ENCODE assay signal across 15 mouse cellular contexts in genomic region chr4:117480611-117481445, GRCm38 (mm10). TPM values are rescaled to one million over a fixed set of nuclear protein-coding genes. Genes with fewer than 3 reads are reported as not detected.
A peak's percentile ranks its signal among the peaks of the same experiment; 100 is the strongest.
DNase-seq lines count a peak whose midpoint lies in the region; ATAC-seq lines count a peak whose summit lies in the region.
"Had no signal": no experiment of that assay in that cellular context is flagged by ENCODE, and none has a peak within 500 bp of the region (broad histone marks: within the 10 kb centered on the region; RNA-seq: fewer than 3 reads in every experiment).

No protein-coding gene starts in this region.

- no peaks in the 10 kb centered on the region for H3K9me3 ChIP-seq in hindbrain, embryonic 11.5 days (ENCODE audit: control insufficient read depth, low read length)
- no peaks in the 10 kb centered on the region for H3K9me3 ChIP-seq in hindbrain, embryonic 14.5 days (ENCODE audit: control insufficient read depth, low read length)
- no peaks in the 10 kb centered on the region for H3K9me3 ChIP-seq in neural tube, embryonic 15.5 days (replicated peaks)
- no peaks in the 10 kb centered on the region for H3K9me3 ChIP-seq in limb, embryonic 13.5 days
- H3K9me3 ChIP-seq: forebrain, embryonic 12.5 days had no signal

- H3K4me3 ChIP-seq in hindbrain, embryonic 11.5 days (ENCODE audit: low read depth, low read length): no peak overlapping the region
- no peak overlapping the region for H3K4me3 ChIP-seq in hindbrain, embryonic 14.5 days (replicated peaks; ENCODE audit: low read length)
- no peak overlapping the region for H3K4me3 ChIP-seq in neural tube, embryonic 15.5 days (replicated peaks)
- no peak overlapping the region for H3K4me3 ChIP-seq in limb, embryonic 13.5 days
- H3K4me3 ChIP-seq: forebrain, embryonic 12.5 days; left cerebral cortex, adult 2 months had no signal

- peaks cover 10% of the 10 kb centered on the region; the same call in 1 of the 2 replicates for H3K4me1 ChIP-seq in hindbrain, embryonic 11.5 days (replicated peaks; ENCODE audit: control insufficient read depth, insufficient read depth, low read length)
- peaks cover 9% of the 10 kb centered on the region; the same call in 1 of the 2 replicates for H3K4me1 ChIP-seq in hindbrain, embryonic 14.5 days (replicated peaks; ENCODE audit: control insufficient read depth, insufficient read depth, low read length)
- peaks cover 33% of the 10 kb centered on the region for H3K4me1 ChIP-seq in neural tube, embryonic 15.5 days
- peaks cover 49% of the 10 kb centered on the region for H3K4me1 ChIP-seq in limb, embryonic 13.5 days

- whole genome bisulfite sequencing in hindbrain, embryonic 11.5 days: 29% methylated on average over 11 of the region's 11 CpGs
- WGBS in hindbrain, embryonic 14.5 days: 33% methylated on average over 11 of the region's 11 CpGs
- 26% methylated on average over 11 of the region's 11 CpGs for WGBS in neural tube, embryonic 15.5 days
- 46% methylated on average over 11 of the region's 11 CpGs for WGBS in limb, embryonic 13.5 days

- H3K27ac ChIP-seq in hindbrain, embryonic 11.5 days (ENCODE audit: low read depth, low read length): peak overlapping the region; percentile 71
- no peak overlapping the region for H3K27ac ChIP-seq in hindbrain, embryonic 14.5 days
- H3K27ac ChIP-seq in neural tube, embryonic 15.5 days (replicated peaks): no peak overlapping the region
- H3K27ac ChIP-seq in limb, embryonic 13.5 days: peak overlapping the region; percentile 10; the same call in 1 of the 2 replicates
- H3K27ac ChIP-seq: forebrain, embryonic 12.5 days; left cerebral cortex, adult 2 months had no signal

- peak; percentile 44 for DNase-seq in hindbrain, embryonic 11.5 days (ENCODE audit: low spot score)
- DNase-seq in hindbrain, embryonic 14.5 days (ENCODE audit: low spot score): no peak
- peak; percentile 65 for DNase-seq in neural tube, embryonic 10.5 days (ENCODE audit: extremely low spot score, low spot score)
- no peak for DNase-seq in T-cell, adult 2 months (ENCODE audit: low spot score)
- DNase-seq: cerebellum, adult 18-20 months; heart, postnatal 36 days; lung, adult 18-20 months; right cerebral cortex, postnatal 14 days; thymus, adult 18-20 months had no signal

- peak; percentile 43 for ATAC-seq in hindbrain, embryonic 11.5 days (ENCODE audit: low FRiP score)
- no peak for ATAC-seq in hindbrain, embryonic 14.5 days (ENCODE audit: low FRiP score)
- no peak for ATAC-seq in neural tube, embryonic 15.5 days (ENCODE audit: low FRiP score)
- no peak for ATAC-seq in limb, embryonic 13.5 days (ENCODE audit: low FRiP score, low read depth)
- no peak for ATAC-seq in erythroid progenitor cell, adult 5-6 weeks (replicated peaks; ENCODE audit: low FRiP score, poor library complexity, severe bottlenecking)
- ATAC-seq: Patski had no signal

- no peak overlapping the region for H3K9ac ChIP-seq in hindbrain, embryonic 11.5 days (ENCODE audit: low read depth, low read length)
- H3K9ac ChIP-seq in hindbrain, embryonic 14.5 days: no peak overlapping the region
- H3K9ac ChIP-seq in neural tube, embryonic 15.5 days (replicated peaks): no peak overlapping the region
- no peak overlapping the region for H3K9ac ChIP-seq in limb, embryonic 13.5 days
- H3K9ac ChIP-seq: forebrain, embryonic 12.5 days had no signal

- no peaks in the 10 kb centered on the region for H3K36me3 ChIP-seq in hindbrain, embryonic 11.5 days (ENCODE audit: control insufficient read depth, insufficient read depth, low read length)
- no peaks in the 10 kb centered on the region for H3K36me3 ChIP-seq in hindbrain, embryonic 14.5 days (replicated peaks; ENCODE audit: control insufficient read depth, insufficient read depth)
- no peaks in the 10 kb centered on the region for H3K36me3 ChIP-seq in neural tube, embryonic 15.5 days
- H3K36me3 ChIP-seq in limb, embryonic 13.5 days: no peaks in the 10 kb centered on the region
- H3K36me3 ChIP-seq: forebrain, embryonic 12.5 days had no signal

- no peak overlapping the region for H3K4me2 ChIP-seq in hindbrain, embryonic 11.5 days (replicated peaks; ENCODE audit: low read depth, low read length)
- no peak overlapping the region for H3K4me2 ChIP-seq in hindbrain, embryonic 14.5 days (replicated peaks)
- no peak overlapping the region for H3K4me2 ChIP-seq in neural tube, embryonic 15.5 days
- H3K4me2 ChIP-seq in limb, embryonic 13.5 days (replicated peaks): no peak overlapping the region
- H3K4me2 ChIP-seq: forebrain, embryonic 12.5 days had no signal

- H3K27me3 ChIP-seq in hindbrain, embryonic 11.5 days (ENCODE audit: control insufficient read depth, insufficient read depth, low read length): peaks cover 28% of the 10 kb centered on the region
- H3K27me3 ChIP-seq in hindbrain, embryonic 14.5 days (ENCODE audit: control insufficient read depth, insufficient read depth, low read length): peaks cover 73% of the 10 kb centered on the region
- peaks cover 88% of the 10 kb centered on the region for H3K27me3 ChIP-seq in neural tube, embryonic 15.5 days (replicated peaks)
- H3K27me3 ChIP-seq in limb, embryonic 13.5 days: peaks cover 40% of the 10 kb centered on the region

RNA-seq across cellular contexts. Expression of gene Rnf220, which starts 16.0 kb away (rescaled TPM):
- polyA plus RNA-seq in hindbrain, embryonic 11.5 days (2014; fragmentation: Nextera tagmentation; extraction: Ambion mirVana): 54.1 and 55.5 TPM in 2 replicates
- polyA plus RNA-seq in hindbrain, embryonic 14.5 days (2014; fragmentation: Nextera tagmentation; extraction: Ambion mirVana): 87.8 and 94.0 TPM in 2 replicates
- 95.6 and 95.8 TPM in 2 replicates for polyA plus RNA-seq in neural tube, embryonic 15.5 days (2015; fragmentation: Nextera tagmentation; extraction: Ambion mirVana)
- polyA plus RNA-seq in limb, embryonic 13.5 days (2015; fragmentation: Nextera tagmentation; extraction: Ambion mirVana): 91.2 and 96.1 TPM in 2 replicates
- 20.9 and 22.6 TPM in 2 replicates for total RNA-seq in erythroid progenitor cell, adult 5-6 weeks (2015; ENCODE audit: low replicate concordance)
- 10.1 and 21.9 TPM in 2 replicates for total RNA-seq in erythroid progenitor cell, adult 5-6 weeks (2017; ENCODE audit: low replicate concordance)

Comparison
In these comparisons a context has a peak if more than half of its experiments do, and no peak if none do; other contexts are left out.
1. DNase-seq: peak in hindbrain, embryonic 11.5 days (single experiment) and neural tube, embryonic 10.5 days (single experiment); none in hindbrain, embryonic 14.5 days (single experiment) and T-cell, adult 2 months (single experiment).
2. H3K27ac ChIP-seq: peak in hindbrain, embryonic 11.5 days (single experiment) and limb, embryonic 13.5 days (single experiment); none in hindbrain, embryonic 14.5 days (single experiment) and neural tube, embryonic 15.5 days (single experiment).